Mouse (Mus musculus): ENCODE results near the gene Ppia. TPM values are rescaled to one million over a fixed set of nuclear protein-coding genes. Genes with fewer than 3 reads are reported as not detected.
"Not testable (repeated sequence)": the region's sequence is repeated elsewhere in the genome, so short reads cannot be mapped to it uniquely, and the experiment has no call there.

The Ppia gene
- polyA plus RNA-seq, 1 experiment from 2014 or later: 4,532 TPM

DNA sequence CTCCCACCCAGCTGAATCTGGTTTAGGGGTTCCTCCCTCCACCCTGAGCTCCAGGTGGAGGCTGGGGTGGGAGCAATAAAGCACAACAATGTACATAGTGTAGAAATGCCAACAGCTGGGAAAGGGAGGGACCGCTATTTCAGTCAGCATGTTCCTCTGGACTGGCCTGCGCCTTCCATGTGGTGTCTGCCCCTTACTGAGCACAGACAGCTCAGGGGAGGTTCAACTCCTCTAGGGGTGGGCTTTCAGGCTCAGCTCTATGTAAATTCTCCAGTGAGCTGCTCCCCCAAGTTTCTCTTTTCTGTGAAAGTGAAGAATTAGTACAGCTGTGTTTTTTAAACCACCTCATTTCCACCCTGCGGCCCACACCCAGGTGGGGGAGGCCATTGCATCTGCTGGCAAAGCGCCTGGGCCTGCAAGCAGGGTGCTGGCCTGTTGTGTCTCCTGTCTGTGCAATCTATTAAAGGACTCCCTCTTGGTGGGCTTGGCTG, 9.6 kb upstream of the Ppia start:
- Histone ChIP-seq H3K4me3 (replicated peaks) (no peak overlapping the region), H3K27me3 (no peaks in the 10 kb centered on the region), H3K4me1 (peaks cover 43% of the 10 kb centered on the region), H3K4me2 (replicated peaks) (no peak overlapping the region), H3K9me3 (replicated peaks) (no peaks in the 10 kb centered on the region), H3K9ac (no peak overlapping the region), H3K36me3 (peaks cover 48% of the 10 kb centered on the region), H3K27ac (replicated peaks) (peak overlapping the region; percentile 92)
- WGBS: 42% methylated on average over 4 of the region's 4 CpGs
- ATAC-seq (ENCODE audit: insufficient number of reproducible peaks, low FRiP score, low TSS enrichment, low read depth): peak; percentile 69

DNA sequence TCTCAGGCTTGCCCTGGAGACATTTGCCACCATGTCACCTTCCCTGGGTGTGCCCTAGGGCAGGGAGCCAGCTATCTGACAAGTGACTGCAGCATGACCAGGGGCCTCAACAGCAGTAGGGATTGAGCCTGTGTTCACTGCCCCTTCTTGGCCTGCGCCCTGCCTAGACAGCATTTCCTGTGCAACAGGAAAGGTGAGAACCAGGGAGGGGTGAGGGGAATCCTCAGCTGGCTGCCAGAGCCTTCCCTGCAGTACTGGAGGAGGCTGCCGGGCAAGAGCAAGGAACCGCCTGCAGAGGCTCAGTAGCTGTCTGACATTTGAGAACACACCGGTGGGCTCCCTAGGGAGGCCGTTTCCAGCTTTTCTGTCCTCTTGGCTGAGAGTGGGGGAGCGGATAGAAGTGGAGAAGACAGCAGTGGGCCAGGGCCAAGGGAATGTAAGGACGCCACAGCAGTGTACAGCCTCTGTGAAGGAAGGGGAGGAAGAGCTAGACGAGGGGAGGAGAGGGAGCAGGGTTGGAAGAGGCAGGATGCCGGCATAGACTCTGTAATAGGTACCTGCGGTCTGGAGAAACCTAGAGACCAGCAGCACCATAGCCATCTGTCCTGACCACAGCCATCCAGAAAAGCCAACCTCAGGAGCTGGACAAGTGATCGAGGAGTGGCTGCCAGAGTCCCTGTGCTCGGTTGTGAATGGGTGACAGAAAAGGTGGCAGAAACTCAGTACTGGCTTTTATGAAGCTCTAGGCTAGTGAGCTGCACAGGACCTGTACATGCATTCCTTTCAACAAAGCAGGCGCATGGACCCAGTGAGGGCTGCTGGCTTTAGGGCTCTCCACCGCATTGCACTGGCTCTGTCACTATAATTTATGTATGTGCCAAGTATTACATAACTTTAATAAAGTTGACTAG, 8.7 kb upstream of the Ppia start:
- Histone ChIP-seq H3K4me2 (replicated peaks) (peak overlapping the region; percentile 29), H3K9me3 (replicated peaks) (no peaks in the 10 kb centered on the region), H3K4me1 (peaks cover 45% of the 10 kb centered on the region), H3K27ac (replicated peaks) (peak overlapping the region; percentile 92), H3K27me3 (no peaks in the 10 kb centered on the region), H3K36me3 (peaks cover 39% of the 10 kb centered on the region), H3K9ac (no peak overlapping the region), H3K4me3 (replicated peaks) (no peak overlapping the region)
- peak; percentile 61 for ATAC-seq (ENCODE audit: insufficient number of reproducible peaks, low FRiP score, low TSS enrichment, low read depth)
- 24% methylated on average over 14 of the region's 14 CpGs for WGBS

DNA sequence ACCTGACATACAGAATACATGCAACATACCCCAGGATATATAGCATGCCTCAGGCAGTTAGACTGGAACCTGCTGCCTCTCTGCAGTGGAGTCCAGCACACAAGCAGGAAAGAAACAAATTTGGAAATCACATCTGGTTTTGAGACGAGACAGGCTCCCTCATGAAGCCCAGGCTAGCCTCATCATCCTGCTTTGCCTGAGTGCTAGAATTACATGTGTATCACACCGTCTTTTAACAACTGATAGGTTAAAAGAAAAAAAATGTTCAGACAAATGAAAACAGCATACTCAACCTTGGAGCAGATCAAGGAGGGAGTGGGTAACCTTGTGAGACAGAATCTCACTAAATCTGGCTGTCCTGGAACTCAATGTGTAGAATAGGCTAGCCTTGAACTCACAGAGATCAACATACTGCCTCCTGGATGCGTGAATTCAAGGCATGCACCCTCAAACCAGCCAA, 8.1 kb upstream of the Ppia start:
- Histone ChIP-seq H3K4me2 (replicated peaks) (no peak overlapping the region), H3K4me3 (replicated peaks) (no peak overlapping the region), H3K27ac (replicated peaks) (peak overlapping the region; percentile 92), H3K27me3 (no peaks in the 10 kb centered on the region), H3K36me3 (peaks cover 32% of the 10 kb centered on the region), H3K4me1 (peaks cover 48% of the 10 kb centered on the region), H3K9me3 (replicated peaks) (no peaks in the 10 kb centered on the region), H3K9ac (no peak overlapping the region)
- ATAC-seq (ENCODE audit: insufficient number of reproducible peaks, low FRiP score, low TSS enrichment, low read depth): no peak
- 60% methylated on average over 3 of the region's 3 CpGs for WGBS

DNA sequence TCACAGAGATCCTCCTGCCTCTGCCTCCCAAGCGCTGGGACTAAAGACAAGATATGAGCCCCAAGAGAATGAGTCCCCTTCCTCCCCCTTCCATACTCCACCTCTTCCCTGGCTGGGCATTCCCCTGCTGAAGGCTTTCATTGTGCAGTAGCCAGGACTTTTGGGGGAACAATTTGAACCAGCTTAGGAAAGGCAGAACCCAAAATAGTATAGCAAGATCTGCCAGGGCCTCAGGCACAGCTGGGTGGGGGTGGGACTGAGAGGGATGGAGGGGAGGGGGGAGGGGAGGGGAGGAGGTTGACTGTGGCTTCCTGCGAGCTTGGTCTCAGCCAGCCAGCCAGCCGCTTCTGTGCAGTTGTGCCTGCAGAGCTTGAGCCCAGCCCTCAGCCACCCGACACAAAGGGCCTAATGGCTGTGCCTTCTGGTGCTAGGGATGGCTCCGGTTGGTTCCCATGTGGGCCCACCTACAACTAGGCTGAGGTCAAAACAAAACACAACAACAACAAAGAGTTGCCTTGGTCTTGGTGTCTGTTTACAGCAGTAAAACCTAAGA, 5.1 kb upstream of the Ppia start:
- Histone ChIP-seq H3K4me1 (peaks cover 44% of the 10 kb centered on the region), H3K36me3 (peaks cover 3% of the 10 kb centered on the region), H3K4me3 (replicated peaks) (no peak overlapping the region), H3K9me3 (replicated peaks) (no peaks in the 10 kb centered on the region), H3K4me2 (replicated peaks) (no peak overlapping the region), H3K27ac (replicated peaks) (peak overlapping the region; percentile 45; the same call in 1 of the 2 replicates), H3K27me3 (no peaks in the 10 kb centered on the region), H3K9ac (no peak overlapping the region)
- 45% methylated on average over 5 of the region's 5 CpGs for WGBS
- ATAC-seq (ENCODE audit: insufficient number of reproducible peaks, low FRiP score, low TSS enrichment, low read depth): no peak

DNA sequence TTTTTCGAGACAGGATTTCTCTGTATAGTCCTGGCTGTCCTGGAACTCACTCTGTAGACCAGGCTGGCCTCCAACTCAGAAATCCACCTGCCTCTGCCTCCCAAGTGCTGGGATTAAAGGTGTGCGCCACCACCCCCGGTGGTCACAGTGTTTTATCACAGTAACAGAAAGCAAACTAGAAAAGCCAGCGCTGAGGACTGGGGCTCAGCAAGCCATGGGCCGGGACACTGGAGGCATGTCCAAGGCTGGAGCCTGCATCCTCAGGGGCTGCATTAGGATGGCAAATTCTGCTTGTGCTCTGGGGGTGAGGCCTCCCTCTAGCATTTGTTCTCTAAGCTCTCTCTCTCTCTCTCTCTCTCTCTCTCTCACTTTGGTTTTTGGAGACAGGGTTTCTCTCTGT, 4.5 kb upstream of the Ppia start:
- not testable (repeated sequence) for H3K9ac ChIP-seq; H3K4me2 ChIP-seq (replicated peaks); ATAC-seq (ENCODE audit: insufficient number of reproducible peaks, low FRiP score, low TSS enrichment, low read depth); H3K27me3 ChIP-seq; H3K4me3 ChIP-seq (replicated peaks); H3K9me3 ChIP-seq (replicated peaks); H3K36me3 ChIP-seq; H3K27ac ChIP-seq (replicated peaks)
- 90% methylated on average over 5 of the region's 5 CpGs for WGBS
- H3K4me1 ChIP-seq: peaks cover 38% of the 10 kb centered on the region

DNA sequence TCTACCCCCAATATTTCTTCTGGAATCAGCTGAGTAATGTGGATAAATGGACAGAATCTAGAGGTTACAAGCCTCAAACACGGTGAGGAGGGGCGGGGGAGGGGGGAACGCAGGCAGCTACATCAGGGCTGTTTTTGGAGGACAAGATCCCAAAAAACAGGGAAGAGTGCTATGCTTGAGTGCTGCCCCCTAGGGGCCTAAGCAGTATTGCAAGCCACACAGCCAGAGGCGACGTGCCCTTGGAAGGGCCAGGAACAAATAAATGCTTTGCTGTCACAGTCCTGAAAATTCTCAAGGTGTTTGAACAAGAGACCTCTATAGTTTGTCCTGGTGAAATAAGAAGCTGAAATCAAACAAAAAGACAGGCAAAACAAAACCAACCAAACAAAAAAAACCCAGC, 3.6 kb upstream of the Ppia start:
- H3K4me2 ChIP-seq (replicated peaks): no peak overlapping the region
- H3K27ac ChIP-seq (replicated peaks): no peak overlapping the region
- H3K27me3 ChIP-seq: no peaks in the 10 kb centered on the region
- peaks cover 29% of the 10 kb centered on the region for H3K4me1 ChIP-seq
- no peak overlapping the region for H3K9ac ChIP-seq
- no peaks in the 10 kb centered on the region for H3K9me3 ChIP-seq (replicated peaks)
- 2% methylated on average over 5 of the region's 5 CpGs for WGBS
- no peak for ATAC-seq (ENCODE audit: insufficient number of reproducible peaks, low FRiP score, low TSS enrichment, low read depth)
- H3K36me3 ChIP-seq: no peaks in the 10 kb centered on the region
- no peak overlapping the region for H3K4me3 ChIP-seq (replicated peaks)

DNA sequence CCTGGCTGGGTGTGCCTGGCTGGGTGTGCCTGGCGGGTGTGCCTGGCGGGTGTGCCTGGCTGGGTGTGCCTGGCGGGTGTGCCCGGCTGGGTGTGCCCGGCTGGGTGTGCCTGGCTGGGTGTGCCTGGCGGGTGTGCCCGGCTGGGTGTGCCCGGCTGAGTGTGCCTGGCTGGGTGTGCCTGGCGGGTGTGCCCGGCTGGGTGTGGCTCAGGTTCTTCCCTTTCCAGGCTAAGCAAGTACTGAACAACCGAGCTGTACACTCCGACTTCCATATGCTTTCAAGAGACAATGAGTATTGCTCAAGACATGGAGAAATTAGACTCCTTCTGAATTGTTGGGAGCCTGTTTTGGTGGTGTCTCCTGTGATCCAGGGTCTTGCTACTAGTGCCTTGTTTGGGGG, 2.0 kb upstream of the Ppia start:
- Histone ChIP-seq H3K27ac (replicated peaks) (no peak overlapping the region), H3K27me3 (no peaks in the 10 kb centered on the region), H3K4me1 (peaks cover 30% of the 10 kb centered on the region), H3K9ac (no peak overlapping the region), H3K4me2 (replicated peaks) (no peak overlapping the region), H3K36me3 (0 out of 2 replicates have a peak, but pooled peaks cover 6% of the 10 kb centered on the region), H3K9me3 (replicated peaks) (no peaks in the 10 kb centered on the region), H3K4me3 (replicated peaks) (no peak overlapping the region)
- WGBS: 96% methylated on average over 12 of the region's 12 CpGs
- ATAC-seq (ENCODE audit: insufficient number of reproducible peaks, low FRiP score, low TSS enrichment, low read depth): no peak

DNA sequence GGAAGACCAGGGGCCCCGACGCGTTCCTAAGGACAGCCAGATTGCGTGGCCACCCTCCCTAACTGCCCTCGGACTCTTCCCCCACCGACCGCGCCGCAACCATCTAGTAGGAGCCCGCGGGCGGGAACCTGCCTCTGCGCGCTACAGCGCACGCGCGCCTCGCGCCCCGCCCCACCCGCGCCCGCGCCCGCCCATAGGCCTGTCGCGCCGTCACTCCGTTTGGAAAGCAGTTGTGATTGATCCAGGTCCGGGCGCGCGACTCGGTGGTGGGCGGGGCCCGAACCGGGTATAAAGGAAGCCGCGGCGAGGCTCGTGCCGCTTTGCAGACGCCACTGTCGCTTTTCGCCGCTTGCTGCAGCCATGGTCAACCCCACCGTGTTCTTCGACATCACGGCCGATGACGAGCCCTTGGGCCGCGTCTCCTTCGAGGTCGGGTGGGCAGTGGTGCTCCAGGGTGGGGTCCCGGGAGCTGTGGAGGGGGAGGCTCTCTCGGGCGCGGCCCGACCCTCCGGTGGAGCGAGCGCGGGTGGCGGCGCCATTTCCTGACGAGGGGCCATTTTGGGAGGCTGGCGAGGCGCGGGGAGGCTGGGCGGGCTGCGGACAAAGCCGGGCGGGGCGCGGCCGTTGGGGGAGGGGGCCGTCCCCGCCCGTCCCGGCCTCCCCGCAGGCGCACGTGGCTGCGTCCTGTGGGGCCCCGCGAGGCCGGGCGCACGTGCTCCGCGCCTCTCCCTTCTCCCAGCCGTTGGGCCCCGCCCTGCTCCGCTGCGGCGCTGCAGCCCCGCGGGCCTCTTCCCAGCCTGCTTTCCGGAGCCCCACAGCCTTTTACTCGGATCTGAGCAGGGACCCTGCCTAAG, 535 bp downstream of the Ppia start:
- peak overlapping the region; percentile 72 for H3K4me2 ChIP-seq (replicated peaks)
- WGBS: under 1% methylated on average over 78 of the region's 102 CpGs
- H3K9ac ChIP-seq: peak overlapping the region; percentile 98
- peaks cover 28% of the 10 kb centered on the region for H3K4me1 ChIP-seq
- no peaks in the 10 kb centered on the region for H3K9me3 ChIP-seq (replicated peaks)
- H3K4me3 ChIP-seq (replicated peaks): peak overlapping the region; percentile 90
- no peaks in the 10 kb centered on the region for H3K27me3 ChIP-seq
- ATAC-seq (ENCODE audit: insufficient number of reproducible peaks, low FRiP score, low TSS enrichment, low read depth): peak; percentile 96
- peak overlapping the region; percentile 99 for H3K27ac ChIP-seq (replicated peaks)
- peaks cover 28% of the 10 kb centered on the region for H3K36me3 ChIP-seq

DNA sequence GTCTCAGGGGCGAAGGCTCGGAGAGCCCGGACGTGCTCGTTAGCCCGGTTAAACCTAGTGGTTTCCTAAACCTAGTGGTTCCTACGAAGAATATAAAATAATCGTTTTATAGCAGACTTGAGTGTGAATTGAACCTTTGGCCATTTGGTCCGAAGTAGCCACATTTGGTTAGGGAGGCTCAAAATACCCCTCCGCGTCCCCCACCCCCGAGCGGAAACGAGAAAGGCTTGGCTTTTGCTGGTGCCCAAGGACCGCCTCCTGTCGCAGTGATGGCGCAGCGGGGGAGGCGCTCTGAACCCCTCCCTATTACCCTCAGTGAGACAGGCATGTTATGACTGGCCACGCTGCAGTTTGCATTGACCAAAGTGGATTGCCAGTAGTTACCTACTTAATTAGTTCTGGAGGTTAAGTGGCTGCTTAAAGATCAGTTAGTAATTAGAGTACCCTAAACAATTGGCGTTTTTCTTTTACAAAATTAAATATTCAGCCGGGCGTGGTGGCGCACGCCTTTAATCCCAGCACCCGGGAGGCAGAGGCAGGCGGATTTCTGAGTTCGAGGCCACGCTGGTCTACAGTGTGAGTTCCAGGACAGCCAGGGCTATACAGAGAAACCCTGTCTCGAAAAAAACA, 1.3 kb downstream of the Ppia start:
- WGBS: under 1% methylated on average over 30 of the region's 30 CpGs
- peak; percentile 66 for ATAC-seq (ENCODE audit: insufficient number of reproducible peaks, low FRiP score, low TSS enrichment, low read depth)

DNA sequence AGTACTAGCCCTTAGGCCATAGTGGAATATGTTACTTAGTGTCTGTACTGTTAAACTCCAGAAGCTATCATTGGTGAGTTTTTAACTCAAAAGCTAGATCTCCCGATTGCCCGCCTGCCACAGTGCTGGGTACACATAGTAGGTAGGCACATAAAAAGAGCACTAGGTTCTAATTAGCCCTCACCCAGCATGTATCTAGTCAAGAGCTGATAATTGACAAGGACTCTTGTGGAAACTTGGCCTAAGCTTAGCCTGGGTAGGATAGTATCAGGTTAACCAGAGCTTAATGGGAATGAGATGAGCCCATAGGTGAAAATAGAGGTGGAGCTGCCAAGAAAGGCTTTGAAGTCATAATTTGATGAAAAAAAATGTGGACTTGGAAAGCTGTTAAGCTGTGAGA, 1.8 kb downstream of the Ppia start:
- Histone ChIP-seq H3K9me3 (replicated peaks) (no peaks in the 10 kb centered on the region), H3K36me3 (peaks cover 31% of the 10 kb centered on the region), H3K27ac (replicated peaks) (peak overlapping the region; percentile 65; the same call in 1 of the 2 replicates), H3K9ac (peak overlapping the region; percentile 98), H3K4me1 (peaks cover 22% of the 10 kb centered on the region), H3K4me3 (replicated peaks) (peak overlapping the region; percentile 90), H3K4me2 (replicated peaks) (peak overlapping the region; percentile 72), H3K27me3 (no peaks in the 10 kb centered on the region)
- ATAC-seq (ENCODE audit: insufficient number of reproducible peaks, low FRiP score, low TSS enrichment, low read depth): no peak
- 36% methylated on average over 2 of the region's 2 CpGs for WGBS

More for the DNA sequence above, 1.3 kb downstream of the Ppia start:
- peaks cover 26% of the 10 kb centered on the region for H3K4me1 ChIP-seq
- H3K4me2 ChIP-seq (replicated peaks): peak overlapping the region; percentile 72
- H3K27me3 ChIP-seq: no peaks in the 10 kb centered on the region
- peak overlapping the region; percentile 98 for H3K9ac ChIP-seq
- no peaks in the 10 kb centered on the region for H3K9me3 ChIP-seq (replicated peaks)
- peak overlapping the region; percentile 99 for H3K27ac ChIP-seq (replicated peaks)
- peaks cover 31% of the 10 kb centered on the region for H3K36me3 ChIP-seq
- H3K4me3 ChIP-seq (replicated peaks): peak overlapping the region; percentile 90
